Mouse (Mus musculus): ENCODE data around the gene Shbg. TPM values are rescaled to one million over a fixed set of nuclear protein-coding genes. Genes with fewer than 3 reads are reported as not detected.

Gene Shbg
- polyA plus RNA-seq, 1 experiment from 2014 or later: not detected

- no peaks in the 10 kb centered on the region for H3K9me3 ChIP-seq
- 86% methylated on average over 7 of the region's 7 CpGs for WGBS
- H3K4me1 ChIP-seq: peaks cover 18% of the 10 kb centered on the region
- H3K36me3 ChIP-seq (replicated peaks): peaks cover 78% of the 10 kb centered on the region
- no peak for DNase-seq (ENCODE audit: low spot score)
- no peak overlapping the region for H3K4me3 ChIP-seq
- no peak overlapping the region for H3K27ac ChIP-seq (replicated peaks)
- no peaks in the 10 kb centered on the region for H3K27me3 ChIP-seq (replicated peaks; ENCODE audit: low read depth, poor library complexity, severe bottlenecking)
Measured at GRCm38 (mm10) chr11:69585718-69586325, 31.9 kb downstream of the Shbg start.

- WGBS: 95% methylated on average over 13 of the region's 13 CpGs
- Histone ChIP-seq H3K9me3 (no peaks in the 10 kb centered on the region), H3K4me3 (no peak overlapping the region), H3K36me3 (replicated peaks) (peaks cover 69% of the 10 kb centered on the region), H3K4me1 (peaks cover 19% of the 10 kb centered on the region), H3K27ac (replicated peaks) (no peak overlapping the region), H3K27me3 (replicated peaks; ENCODE audit: low read depth, poor library complexity, severe bottlenecking) (no peaks in the 10 kb centered on the region)
- DNase-seq (ENCODE audit: low spot score): no peak
Measured at GRCm38 (mm10) chr11:69584937-69585336, 32.8 kb downstream of the Shbg start.

GRCm38 (mm10) chr11:69584008-69584407 is 33.7 kb downstream of the Shbg start:
- 92% methylated on average over 7 of the region's 7 CpGs for WGBS
- no peak for DNase-seq (ENCODE audit: low spot score)
- Histone ChIP-seq H3K36me3 (replicated peaks) (peaks cover 60% of the 10 kb centered on the region), H3K4me1 (peaks cover 25% of the 10 kb centered on the region), H3K27ac (replicated peaks) (no peak overlapping the region), H3K27me3 (replicated peaks; ENCODE audit: low read depth, poor library complexity, severe bottlenecking) (no peaks in the 10 kb centered on the region), H3K9me3 (no peaks in the 10 kb centered on the region), H3K4me3 (0 out of 2 replicates have a peak overlapping the region, but pooled peaks have one; percentile 19)

GRCm38 (mm10) chr11:69582230-69582805 is 35.4 kb downstream of the Shbg start:
- H3K4me1 ChIP-seq: peaks cover 37% of the 10 kb centered on the region
- H3K27ac ChIP-seq (replicated peaks): peak overlapping the region; percentile 93
- H3K4me3 ChIP-seq: peak overlapping the region; percentile 91
- no peaks in the 10 kb centered on the region for H3K9me3 ChIP-seq
- no peaks in the 10 kb centered on the region for H3K27me3 ChIP-seq (replicated peaks; ENCODE audit: low read depth, poor library complexity, severe bottlenecking)
- peaks cover 46% of the 10 kb centered on the region for H3K36me3 ChIP-seq (replicated peaks)
- WGBS: 66% methylated on average over 9 of the region's 9 CpGs
- no peak for DNase-seq (ENCODE audit: low spot score)

DNA sequence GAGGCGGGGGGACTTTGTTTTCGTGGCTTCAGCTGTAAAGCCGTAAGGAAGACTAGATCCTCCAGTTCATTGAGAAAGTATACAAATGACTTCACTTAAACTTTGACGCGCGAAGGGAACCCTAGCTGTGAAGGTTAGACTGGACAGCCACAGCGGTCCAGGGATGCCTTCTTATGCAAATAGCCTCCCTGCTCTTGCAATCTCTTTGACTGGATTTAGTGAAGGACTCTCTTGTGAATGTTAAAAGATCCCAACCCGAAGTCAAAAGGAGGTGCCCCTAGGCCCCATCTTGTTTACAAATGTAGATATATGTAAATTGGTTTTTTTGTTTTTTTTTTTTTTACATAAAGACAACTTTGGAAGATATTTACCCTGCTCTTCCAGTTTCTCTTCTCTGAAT is 35.9 kb downstream of the Shbg start:
- Histone ChIP-seq H3K9me3 (no peaks in the 10 kb centered on the region), H3K27me3 (replicated peaks; ENCODE audit: low read depth, poor library complexity, severe bottlenecking) (no peaks in the 10 kb centered on the region), H3K36me3 (replicated peaks) (peaks cover 46% of the 10 kb centered on the region), H3K4me3 (peak overlapping the region; percentile 91), H3K27ac (replicated peaks) (peak overlapping the region; percentile 93), H3K4me1 (peaks cover 42% of the 10 kb centered on the region)
- no peak for DNase-seq (ENCODE audit: low spot score)
- 2% methylated on average over 8 of the region's 8 CpGs for WGBS

- under 1% methylated on average over 36 of the region's 36 CpGs for WGBS
- Histone ChIP-seq H3K4me1 (peaks cover 46% of the 10 kb centered on the region), H3K9me3 (no peaks in the 10 kb centered on the region), H3K36me3 (replicated peaks) (peaks cover 45% of the 10 kb centered on the region), H3K27me3 (replicated peaks; ENCODE audit: low read depth, poor library complexity, severe bottlenecking) (no peaks in the 10 kb centered on the region), H3K27ac (replicated peaks) (peak overlapping the region; percentile 93), H3K4me3 (peak overlapping the region; percentile 91)
- peak; percentile 96 for DNase-seq (ENCODE audit: low spot score)
Measured at GRCm38 (mm10) chr11:69581147-69581688, 36.5 kb downstream of the Shbg start.

- H3K9me3 ChIP-seq: no peaks in the 10 kb centered on the region
- DNase-seq (ENCODE audit: low spot score): no peak
- peak overlapping the region; percentile 91 for H3K4me3 ChIP-seq
- no peaks in the 10 kb centered on the region for H3K27me3 ChIP-seq (replicated peaks; ENCODE audit: low read depth, poor library complexity, severe bottlenecking)
- peaks cover 40% of the 10 kb centered on the region for H3K4me1 ChIP-seq
- peak overlapping the region; percentile 93 for H3K27ac ChIP-seq (replicated peaks)
- under 1% methylated on average over 25 of the region's 25 CpGs for WGBS
- peaks cover 46% of the 10 kb centered on the region for H3K36me3 ChIP-seq (replicated peaks)
Measured at GRCm38 (mm10) chr11:69580572-69581146, 37.0 kb downstream of the Shbg start.

- Histone ChIP-seq H3K27me3 (replicated peaks; ENCODE audit: low read depth, poor library complexity, severe bottlenecking) (no peaks in the 10 kb centered on the region), H3K9me3 (no peaks in the 10 kb centered on the region), H3K27ac (replicated peaks) (peak within 1 kb of the TSS; percentile 93), H3K4me3 (peak within 1 kb of the TSS; percentile 91), H3K4me1 (peaks cover 44% of the 10 kb centered on the region), H3K36me3 (replicated peaks) (peaks cover 51% of the 10 kb centered on the region)
- DNase-seq (ENCODE audit: low spot score): peak; percentile 93
- WGBS: 0% methylated on average over 13 of the region's 13 CpGs
Measured at GRCm38 (mm10) chr11:69580091-69580514, 37.6 kb downstream of the Shbg start, which contains the start of the genes Wrap53 and Trp53. TSS of gene Wrap53 (minus strand) at chr11:69580255. TSS of gene Trp53 (plus strand) at chr11:69580359.

DNA sequence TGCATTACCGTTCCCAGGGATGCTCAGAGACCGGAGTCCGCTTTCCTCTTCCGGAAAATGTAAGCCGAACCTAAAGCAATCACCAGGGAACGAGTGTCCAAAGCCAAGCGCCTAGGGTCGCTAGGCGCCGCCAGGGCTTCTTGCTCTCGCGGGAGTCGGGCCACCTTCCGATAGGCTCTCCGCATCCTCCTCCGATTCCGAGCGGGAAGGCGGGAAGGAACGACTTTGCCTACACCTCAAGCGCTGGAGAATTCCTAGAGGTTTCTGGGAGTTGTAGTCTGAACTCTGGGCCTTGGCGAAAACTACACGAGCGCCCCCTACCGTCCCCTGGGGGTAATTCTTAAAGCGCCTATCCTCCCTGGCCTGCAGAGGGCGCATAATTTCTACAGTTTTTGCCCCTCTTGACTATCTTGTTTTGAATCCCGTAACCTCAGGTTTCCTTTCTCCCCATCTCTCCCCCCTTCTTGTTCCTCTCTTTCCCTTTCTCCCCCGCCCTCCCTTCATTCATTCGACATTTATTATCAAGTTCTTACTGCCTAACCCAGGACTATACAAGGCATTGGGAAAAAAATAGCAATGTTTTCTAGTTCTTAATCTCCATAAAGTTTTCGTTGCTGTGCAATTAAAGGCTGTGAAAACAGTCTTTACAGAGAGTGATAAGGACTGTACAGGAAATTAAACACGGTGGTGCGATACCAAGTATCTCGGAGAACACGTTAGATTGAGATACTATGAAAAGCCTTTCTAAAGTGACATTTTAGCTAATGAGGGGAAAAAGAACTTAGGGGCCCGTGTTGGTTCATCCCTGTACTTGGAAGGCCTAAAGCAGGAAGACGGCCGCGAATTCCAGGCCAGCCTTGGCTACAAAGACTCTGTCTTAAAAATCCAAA is 38.3 kb downstream of the Shbg start:
- peak; percentile 98 for DNase-seq (ENCODE audit: low spot score)
- Histone ChIP-seq H3K4me1 (peaks cover 46% of the 10 kb centered on the region), H3K4me3 (peak overlapping the region; percentile 91), H3K36me3 (replicated peaks) (peaks cover 51% of the 10 kb centered on the region), H3K27ac (replicated peaks) (peak overlapping the region; percentile 93), H3K9me3 (no peaks in the 10 kb centered on the region), H3K27me3 (replicated peaks; ENCODE audit: low read depth, poor library complexity, severe bottlenecking) (no peaks in the 10 kb centered on the region)
- 3% methylated on average over 39 of the region's 39 CpGs for WGBS

GRCm38 (mm10) chr11:69578301-69578700 is 39.4 kb downstream of the Shbg start:
- Histone ChIP-seq H3K27ac (replicated peaks) (peak overlapping the region; percentile 93), H3K36me3 (replicated peaks) (peaks cover 51% of the 10 kb centered on the region), H3K4me1 (peaks cover 46% of the 10 kb centered on the region), H3K27me3 (replicated peaks; ENCODE audit: low read depth, poor library complexity, severe bottlenecking) (no peaks in the 10 kb centered on the region), H3K4me3 (peak overlapping the region; percentile 91), H3K9me3 (no peaks in the 10 kb centered on the region)
- WGBS: 15% methylated on average over 15 of the region's 15 CpGs
- DNase-seq (ENCODE audit: low spot score): no peak

DNA sequence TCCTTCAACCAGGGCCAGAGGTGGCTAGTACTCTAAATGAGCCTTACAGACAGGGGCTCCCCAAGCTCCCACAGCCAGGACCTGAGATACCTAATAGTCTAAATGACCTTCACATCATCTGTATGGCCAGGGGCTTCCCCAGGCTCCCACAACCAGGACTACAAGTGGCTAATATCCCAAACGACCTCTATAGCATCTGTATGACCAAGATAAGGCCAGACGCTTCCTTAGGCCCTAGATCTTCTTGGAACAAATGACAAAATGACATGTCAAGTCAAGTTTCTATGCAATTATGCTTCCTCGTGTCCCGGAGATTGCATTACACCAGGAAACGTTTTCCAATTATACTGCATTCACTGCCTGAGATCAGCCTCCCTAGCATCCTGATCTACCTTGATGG is 41.4 kb downstream of the Shbg start:
- H3K9me3 ChIP-seq: no peaks in the 10 kb centered on the region
- 75% methylated on average over 5 of the region's 5 CpGs for WGBS
- H3K4me3 ChIP-seq: no peak overlapping the region
- no peak overlapping the region for H3K27ac ChIP-seq (replicated peaks)
- no peak for DNase-seq (ENCODE audit: low spot score)
- H3K4me1 ChIP-seq: peaks cover 35% of the 10 kb centered on the region
- H3K27me3 ChIP-seq (replicated peaks; ENCODE audit: low read depth, poor library complexity, severe bottlenecking): no peaks in the 10 kb centered on the region
- peaks cover 62% of the 10 kb centered on the region for H3K36me3 ChIP-seq (replicated peaks)

DNA sequence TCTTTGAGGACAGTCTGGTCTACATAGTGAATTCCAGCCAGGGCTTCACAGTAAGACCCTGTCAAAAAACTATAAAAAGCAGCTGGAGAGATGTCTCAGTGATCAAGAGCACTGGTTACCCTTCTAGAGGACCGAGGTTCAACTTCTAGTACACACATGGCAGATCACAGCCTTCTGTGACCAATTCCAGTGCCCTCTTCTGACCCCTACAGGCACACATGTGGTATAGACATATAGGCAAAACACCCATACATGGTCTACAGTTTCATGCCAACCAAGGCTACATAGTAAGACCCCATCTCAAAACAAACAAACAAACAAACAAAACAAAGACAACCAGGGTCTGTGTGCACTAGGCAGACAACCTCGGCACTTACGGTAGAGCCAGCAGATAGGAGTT is 42.5 kb downstream of the Shbg start:
- H3K27ac ChIP-seq (replicated peaks): no peak overlapping the region
- H3K27me3 ChIP-seq (replicated peaks; ENCODE audit: low read depth, poor library complexity, severe bottlenecking): no peaks in the 10 kb centered on the region
- peaks cover 35% of the 10 kb centered on the region for H3K4me1 ChIP-seq
- no peak overlapping the region; the same call in 1 of the 2 replicates for H3K4me3 ChIP-seq
- peaks cover 73% of the 10 kb centered on the region for H3K36me3 ChIP-seq (replicated peaks)
- 69% methylated on average over 3 of the region's 3 CpGs for WGBS
- DNase-seq (ENCODE audit: low spot score): no peak
- H3K9me3 ChIP-seq: no peaks in the 10 kb centered on the region
